ENCODE assay signal across 8 mouse cellular contexts in genomic region chr13:23429771-23430380, GRCm38 (mm10). TPM values are rescaled to one million over a fixed set of nuclear protein-coding genes. Genes with fewer than 3 reads are reported as not detected.
DNase-seq lines count a peak whose midpoint lies in the region; ATAC-seq and TF ChIP-seq lines count a peak whose summit lies in the region.

No protein-coding gene starts in this region.

- no peak for ATAC-seq in G1E (ENCODE audit: extremely low read depth, insufficient number of reproducible peaks, low FRiP score, poor library complexity, severe bottlenecking)
- ATAC-seq in midbrain, embryonic 11.5 days (ENCODE audit: low FRiP score): no peak

- 43% methylated on average over 10 of the region's 10 CpGs for WGBS in hindbrain, embryonic 10.5 days
- WGBS in midbrain, embryonic 11.5 days: 43% methylated on average over 10 of the region's 10 CpGs

- peak overlapping the region; percentile 92 for H3K27ac ChIP-seq in hindbrain, embryonic 10.5 days
- peak overlapping the region; percentile 82; the same call in 1 of the 2 replicates for H3K27ac ChIP-seq in midbrain, embryonic 11.5 days (ENCODE audit: low read depth, low read length)

- H3K4me3 ChIP-seq in G1E (ENCODE audit: low read depth, low read length): peak overlapping the region; percentile 72
- H3K4me3 ChIP-seq in hindbrain, embryonic 10.5 days: peak overlapping the region; percentile 68
- peak overlapping the region; percentile 54 for H3K4me3 ChIP-seq in midbrain, embryonic 11.5 days (ENCODE audit: low read depth, low read length)

- no peaks in the 10 kb centered on the region for H3K9me3 ChIP-seq in G1E (replicated peaks)
- no peaks in the 10 kb centered on the region for H3K9me3 ChIP-seq in hindbrain, embryonic 10.5 days
- no peaks in the 10 kb centered on the region for H3K9me3 ChIP-seq in midbrain, embryonic 11.5 days (ENCODE audit: control insufficient read depth, low read length)

- no peaks in the 10 kb centered on the region for H3K36me3 ChIP-seq in G1E (replicated peaks)
- H3K36me3 ChIP-seq in hindbrain, embryonic 10.5 days: no peaks in the 10 kb centered on the region
- H3K36me3 ChIP-seq in midbrain, embryonic 11.5 days (ENCODE audit: control insufficient read depth, insufficient read depth, low read length): no peaks in the 10 kb centered on the region

- DNase-seq in embryo, embryonic 10 days (ENCODE audit: low spot score): peak; percentile 39
- no peak for DNase-seq in embryo, embryonic 9.5 days (ENCODE audit: extremely low spot score)
- no peak for DNase-seq in G1E (ENCODE audit: low spot score)
- no peak for DNase-seq in hindbrain, embryonic 10.5 days (ENCODE audit: low spot score)
- DNase-seq in midbrain, embryonic 11.5 days (ENCODE audit: low spot score, missing footprints): peak; percentile 87
- DNase-seq in urinary bladder, adult 18-20 months (ENCODE audit: low spot score in 2 of 2): no peak
- DNase-seq in thymus, postnatal 0 days (ENCODE audit: low spot score): no peak
- no peak for DNase-seq in kidney, postnatal 36 days

- peak overlapping the region; percentile 59 for H3K4me2 ChIP-seq in midbrain, embryonic 11.5 days

- H3K27me3 ChIP-seq in G1E (ENCODE audit: insufficient read depth, low read length): no peaks in the 10 kb centered on the region
- H3K27me3 ChIP-seq in hindbrain, embryonic 10.5 days (ENCODE audit: insufficient read depth, poor library complexity, severe bottlenecking): no peaks in the 10 kb centered on the region
- H3K27me3 ChIP-seq in midbrain, embryonic 11.5 days (ENCODE audit: control insufficient read depth, insufficient read depth, low read length): no peaks in the 10 kb centered on the region

- TF ChIP-seq CTCF in G1E (IDR thresholded peaks at IDR 0.05; ENCODE audit: low read depth, low read length): no peak

- peaks cover 48% of the 10 kb centered on the region for H3K4me1 ChIP-seq in G1E (ENCODE audit: insufficient read depth, low read depth, low read length)
- peaks cover 29% of the 10 kb centered on the region for H3K4me1 ChIP-seq in hindbrain, embryonic 10.5 days (replicated peaks)
- peaks cover 7% of the 10 kb centered on the region for H3K4me1 ChIP-seq in midbrain, embryonic 11.5 days (ENCODE audit: control insufficient read depth, insufficient read depth, low read length)

- H3K9ac ChIP-seq in midbrain, embryonic 11.5 days (ENCODE audit: low read length): peak overlapping the region; percentile 78

RNA-seq across cellular contexts. Expression of gene Abt1, which starts 6.2 kb away (rescaled TPM):
- total RNA-seq in G1E (2014; fragmentation: Nextera tagmentation) (3.7 and 4.0 TPM in 2 replicates), G1E (2017) (9.5 and 11.4 TPM in 2 replicates)
- 6.5 and 6.9 TPM in 2 replicates for polyA plus RNA-seq in G1E (2012)
- 13.4 and 14.5 TPM in 2 replicates for polyA plus RNA-seq in hindbrain, embryonic 10.5 days (2016; fragmentation: Nextera tagmentation; extraction: Ambion mirVana)
- 14.0 and 14.9 TPM in 2 replicates for polyA plus RNA-seq in midbrain, embryonic 11.5 days (2014; fragmentation: Nextera tagmentation; extraction: Ambion mirVana)
- polyA plus RNA-seq in thymus, postnatal 0 days (2015; fragmentation: Nextera tagmentation; extraction: Ambion mirVana): 13.8 and 15.1 TPM in 2 replicates

RNA-seq across cellular contexts. Expression of gene Btn1a1, which starts 35.8 kb away (rescaled TPM):
- total RNA-seq in G1E (2014; fragmentation: Nextera tagmentation) (18.3 and 31.6 TPM in 2 replicates), G1E (2017) (0.82 and 1.5 TPM in 2 replicates)
- polyA plus RNA-seq in G1E (2012): 0.75 and 0.80 TPM in 2 replicates
- 0.04 TPM in 1 of 2 replicates, not detected in the other for polyA plus RNA-seq in hindbrain, embryonic 10.5 days (2016; fragmentation: Nextera tagmentation; extraction: Ambion mirVana)
- not detected in 2 replicates for polyA plus RNA-seq in midbrain, embryonic 11.5 days (2014; fragmentation: Nextera tagmentation; extraction: Ambion mirVana)
- 0.17 and 0.27 TPM in 2 replicates for polyA plus RNA-seq in thymus, postnatal 0 days (2015; fragmentation: Nextera tagmentation; extraction: Ambion mirVana)

RNA-seq across cellular contexts. Expression of gene Btn2a2, which starts 58.8 kb away (rescaled TPM):
- total RNA-seq in G1E (2014; fragmentation: Nextera tagmentation): not detected in 2 replicates
- total RNA-seq in G1E (2017): 0.06 and 0.22 TPM in 2 replicates
- polyA plus RNA-seq in G1E (2012): not detected in 2 replicates
- 0.29 and 0.35 TPM in 2 replicates for polyA plus RNA-seq in hindbrain, embryonic 10.5 days (2016; fragmentation: Nextera tagmentation; extraction: Ambion mirVana)
- polyA plus RNA-seq in midbrain, embryonic 11.5 days (2014; fragmentation: Nextera tagmentation; extraction: Ambion mirVana): 0.28 and 0.34 TPM in 2 replicates
- polyA plus RNA-seq in thymus, postnatal 0 days (2015; fragmentation: Nextera tagmentation; extraction: Ambion mirVana): 0.65 and 0.85 TPM in 2 replicates

Comparison
In these comparisons a context has a peak if more than half of its experiments do, and no peak if none do; other contexts are left out.
1. DNase-seq: peak in embryo, embryonic 10 days (single experiment) and midbrain, embryonic 11.5 days (single experiment); none in embryo, embryonic 9.5 days (single experiment), G1E (single experiment), hindbrain, embryonic 10.5 days (single experiment), urinary bladder, adult 18-20 months (0 of 2), thymus, postnatal 0 days (single experiment) and kidney, postnatal 36 days (0 of 2).
2. Peak in every context shown above with its lines, with median percentiles within 50 percentile points of each other: H3K4me3 ChIP-seq.